Mouse (Mus musculus) lung, embryonic 16.5 days (tissue): ENCODE data around the gene Smpd3. TPM values are rescaled to one million over a fixed set of nuclear protein-coding genes. Genes with fewer than 3 reads are reported as not detected.
"Not testable (repeated sequence)": the region's sequence is repeated elsewhere in the genome, so short reads cannot be mapped to it uniquely, and the experiment has no call there.

Source experiments
- ATAC-seq: fragments of 200-750 bp; cut with Nextera tagmentation; 2 replicates; pipeline ENCODE4 v1.8.0; 2017; ENCODE audit warnings: low read depth, mild to moderate bottlenecking, moderate library complexity
- H3K27ac ChIP-seq: fragments of 300-500 bp; sonication (generic); 2 replicates; pipeline ENCODE4 v1.5.1; 2014; ENCODE audit warnings: mild to moderate bottlenecking, control low read depth, low read length
- H3K27me3 ChIP-seq: fragments of 300-500 bp; sonication (generic); 2 replicates; pipeline ENCODE4 v1.6.1; 2014; ENCODE audit warnings: low read depth, low read length, mixed read lengths; ENCODE audit not compliant: control insufficient read depth, insufficient read depth
- H3K36me3 ChIP-seq: fragments of 300-500 bp; sonication (generic); 2 replicates; pipeline ENCODE4 v1.6.1; 2014; ENCODE audit warnings: low read length; ENCODE audit not compliant: control insufficient read depth, insufficient read depth
- H3K4me1 ChIP-seq: fragments of 300-500 bp; sonication (generic); replicated peaks from 2 replicates; pipeline ENCODE4 v1.6.1; 2014; ENCODE audit warnings: low read length, mixed read lengths; ENCODE audit not compliant: control insufficient read depth, insufficient read depth
- H3K4me2 ChIP-seq: fragments of 300-500 bp; sonication (generic); 2 replicates; pipeline ENCODE4 v1.6.1; 2014; ENCODE audit warnings: low read depth, low read length, control low read depth
- H3K4me3 ChIP-seq: fragments of 300-500 bp; sonication (generic); 2 replicates; pipeline ENCODE4 v1.5.1; 2014; ENCODE audit warnings: mild to moderate bottlenecking, low read length, control low read depth
- H3K9ac ChIP-seq: fragments of 300-500 bp; sonication (generic); 2 replicates; pipeline ENCODE4 v1.6.1; 2014; ENCODE audit warnings: low read length, control low read depth
- H3K9me3 ChIP-seq: fragments of 300-500 bp; sonication (generic); 2 replicates; pipeline ENCODE4 v1.6.1; 2016; ENCODE audit warnings: low read length; ENCODE audit not compliant: control insufficient read depth
- WGBS: fragments of 180-500 bp; shearing (Covaris S2); extraction: QIAGEN DNeasy Blood & Tissue Kit; methylation state at CpG from one replicate; pipeline ENCODE4 v1.1.7; 2014; 5-methylcytosine and 5-hydroxymethylcytosine counted together
- polyA plus RNA-seq: library from polyadenylated mRNA; unstranded; fragments of >200 nt; fragmentation: Nextera tagmentation; extraction: Ambion mirVana; gene quantifications from 2 replicates; pipeline ENCODE4 v1.2.1, GENCODE M21; 2015

The Smpd3 gene
- polyA plus RNA-seq, 1 experiment from 2014 or later, result 2.6 TPM

DNA sequence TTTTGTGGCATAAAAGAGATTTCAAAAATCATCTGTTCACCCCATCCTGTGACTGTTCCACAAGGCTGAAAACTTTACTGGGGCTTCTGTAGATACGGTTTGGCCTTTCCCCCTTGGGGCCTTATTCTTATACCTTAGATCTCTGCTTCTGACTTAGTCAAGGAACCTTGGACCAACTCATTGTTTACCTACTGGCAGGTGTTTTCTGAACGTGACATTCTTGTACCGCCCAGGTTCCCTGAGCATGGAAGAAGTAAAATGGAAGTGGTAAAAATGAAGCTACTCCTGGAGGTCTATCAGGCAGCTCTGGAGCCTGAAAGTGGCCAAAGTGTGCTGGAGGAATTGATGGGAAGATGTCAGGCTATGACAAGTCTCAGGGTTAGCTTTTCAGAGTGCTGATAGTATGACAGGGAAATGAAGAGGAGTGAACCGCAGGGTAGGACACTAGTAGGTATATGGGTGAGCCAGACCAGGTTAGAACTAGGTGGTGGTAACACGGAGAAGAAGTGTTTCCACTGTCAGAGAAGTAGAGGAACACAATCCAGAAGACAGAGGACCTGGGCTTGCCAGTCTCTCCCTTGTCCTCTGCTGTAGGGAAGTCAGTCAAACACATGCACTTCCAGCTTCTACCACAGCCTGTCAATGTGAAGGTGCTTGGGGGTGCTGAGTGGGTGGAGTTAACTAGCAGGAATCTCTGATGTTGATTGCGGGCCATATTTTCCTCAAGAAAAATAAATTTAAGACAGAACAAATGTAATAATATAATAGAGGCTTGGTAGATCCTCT lies 22.2 kb downstream of the Smpd3 start:
- Histone ChIP-seq H3K36me3 (no peaks in the 10 kb centered on the region), H3K9ac (no peak overlapping the region), H3K4me3 (no peak overlapping the region), H3K4me1 (no peaks in the 10 kb centered on the region), H3K4me2 (no peak overlapping the region), H3K27me3 (no peaks in the 10 kb centered on the region), H3K9me3 (no peaks in the 10 kb centered on the region), H3K27ac (no peak overlapping the region)
- no peak for ATAC-seq
- WGBS, result 75% methylated on average over 6 of the region's 6 CpGs

DNA sequence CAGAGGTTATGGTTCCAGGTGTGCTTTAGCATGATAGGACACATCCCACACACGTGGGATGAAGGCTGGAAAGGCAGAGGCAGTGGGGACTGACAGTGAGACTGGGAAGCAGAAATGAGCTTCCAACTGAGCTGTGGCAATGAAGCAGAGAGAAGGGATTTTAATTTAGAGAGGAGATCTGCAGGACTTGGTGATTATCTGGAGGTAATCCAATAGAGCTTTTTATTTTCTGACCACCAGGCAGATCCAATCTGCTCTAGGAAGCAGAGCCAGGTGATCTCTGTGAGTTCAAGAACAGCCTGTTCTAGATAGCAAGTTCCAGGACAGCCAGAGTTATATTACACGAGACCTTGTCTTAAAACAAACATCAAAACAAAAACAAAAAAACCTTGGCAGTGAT lies 24.0 kb downstream of the Smpd3 start:
- H3K4me2 ChIP-seq, result no peak overlapping the region
- 41% methylated on average over 2 of the region's 2 CpGs for WGBS
- H3K4me3 ChIP-seq, result no peak overlapping the region
- no peak overlapping the region for H3K9ac ChIP-seq
- H3K4me1 ChIP-seq, result peaks cover 4% of the 10 kb centered on the region; the same call in 1 of the 2 replicates
- ATAC-seq, result no peak
- no peaks in the 10 kb centered on the region for H3K27me3 ChIP-seq
- no peaks in the 10 kb centered on the region for H3K9me3 ChIP-seq
- no peak overlapping the region for H3K27ac ChIP-seq
- H3K36me3 ChIP-seq, result no peaks in the 10 kb centered on the region

DNA sequence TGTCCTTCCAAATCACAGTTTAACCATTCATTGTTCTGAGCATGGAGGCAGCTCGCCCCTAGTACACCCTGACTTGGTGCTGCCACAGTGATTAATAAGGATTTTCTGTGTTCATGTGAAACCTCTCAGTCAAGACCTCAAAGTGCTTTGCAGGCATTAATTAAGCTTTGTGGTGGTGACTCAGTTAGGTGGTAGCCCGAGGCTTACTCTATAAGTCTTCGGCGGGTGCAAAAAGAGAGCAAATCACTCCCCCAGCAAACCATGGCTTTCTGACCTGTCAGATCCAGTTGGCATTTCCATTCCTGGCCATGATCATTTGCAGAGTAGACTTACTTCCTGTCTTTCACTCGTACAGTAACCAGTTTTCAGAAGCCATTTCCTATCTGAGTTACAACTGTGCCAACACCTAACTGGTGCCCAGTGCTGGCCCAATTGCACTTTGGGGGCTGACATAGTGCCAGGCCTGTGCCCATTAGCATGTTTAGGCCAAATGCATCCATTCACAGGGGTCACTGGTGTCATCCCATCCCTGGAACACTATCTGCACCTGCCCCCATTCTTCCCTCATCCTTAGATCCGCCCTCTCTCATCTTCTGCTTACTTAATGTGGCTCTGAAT lies 24.6 kb downstream of the Smpd3 start:
- Histone ChIP-seq H3K9ac (no peak overlapping the region), H3K4me1 (peaks cover 4% of the 10 kb centered on the region; the same call in 1 of the 2 replicates), H3K9me3 (no peaks in the 10 kb centered on the region), H3K36me3 (no peaks in the 10 kb centered on the region), H3K27ac (no peak overlapping the region), H3K4me2 (no peak overlapping the region), H3K27me3 (no peaks in the 10 kb centered on the region), H3K4me3 (no peak overlapping the region)
- no peak for ATAC-seq
- 84% methylated on average over 6 of the region's 6 CpGs for WGBS

DNA sequence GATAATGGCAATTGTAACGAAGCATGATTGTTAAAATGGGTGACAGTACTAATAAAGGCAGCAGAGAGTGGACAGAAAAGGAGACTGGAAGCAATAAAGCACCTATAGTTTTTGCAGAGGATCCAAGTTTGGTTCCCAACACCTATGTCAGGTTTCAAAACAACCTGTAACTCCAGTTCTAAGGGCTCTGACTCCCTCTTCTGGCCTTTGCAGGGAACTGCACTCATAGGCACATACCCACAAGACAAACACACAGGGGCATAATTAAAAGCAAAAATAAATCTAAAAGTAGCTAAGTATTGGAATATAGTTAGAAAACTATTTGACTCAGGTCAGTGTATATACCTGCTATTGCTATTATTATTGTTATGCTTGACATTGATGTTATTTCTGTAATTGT lies 25.8 kb downstream of the Smpd3 start:
- H3K9me3 ChIP-seq, result no peaks in the 10 kb centered on the region
- no peaks in the 10 kb centered on the region for H3K27me3 ChIP-seq
- H3K27ac ChIP-seq, result no peak overlapping the region
- H3K4me3 ChIP-seq, result no peak overlapping the region
- no peak overlapping the region for H3K4me2 ChIP-seq
- no peaks in the 10 kb centered on the region for H3K36me3 ChIP-seq
- H3K4me1 ChIP-seq, result peaks cover 7% of the 10 kb centered on the region
- H3K9ac ChIP-seq, result no peak overlapping the region
- 93% methylated on average over 1 of the region's 1 CpGs for WGBS
- ATAC-seq, result no peak

DNA sequence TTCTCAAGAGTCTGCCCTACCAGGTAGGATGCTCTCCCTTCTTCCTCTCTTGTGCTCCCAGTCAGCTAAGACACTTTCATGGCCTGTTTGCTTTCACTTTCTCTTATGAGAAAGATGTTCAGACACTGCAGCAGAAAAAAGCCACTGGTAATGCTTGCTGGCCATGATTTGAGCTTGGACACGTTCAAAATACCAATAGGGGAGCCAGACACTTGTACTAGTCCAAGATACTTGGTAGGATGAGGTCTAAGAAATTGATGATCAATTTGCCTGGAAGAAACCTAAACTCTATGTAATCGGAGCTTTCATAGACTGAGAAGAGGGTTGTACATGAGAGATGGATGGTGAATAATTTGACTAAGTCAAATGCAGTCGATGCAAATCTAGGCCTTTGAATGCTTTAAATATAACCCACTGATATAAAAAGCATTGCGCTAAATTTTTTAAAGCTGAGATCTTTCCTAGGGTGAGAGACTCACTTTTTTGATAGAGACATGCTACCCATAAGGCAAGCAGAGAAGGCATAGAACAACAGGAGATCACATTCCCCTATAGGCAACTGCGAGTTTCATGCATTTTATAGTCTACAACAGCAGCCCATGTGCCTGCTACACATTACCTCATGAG lies 27.6 kb downstream of the Smpd3 start:
- 85% methylated on average over 5 of the region's 5 CpGs for WGBS
- no peak for ATAC-seq

DNA sequence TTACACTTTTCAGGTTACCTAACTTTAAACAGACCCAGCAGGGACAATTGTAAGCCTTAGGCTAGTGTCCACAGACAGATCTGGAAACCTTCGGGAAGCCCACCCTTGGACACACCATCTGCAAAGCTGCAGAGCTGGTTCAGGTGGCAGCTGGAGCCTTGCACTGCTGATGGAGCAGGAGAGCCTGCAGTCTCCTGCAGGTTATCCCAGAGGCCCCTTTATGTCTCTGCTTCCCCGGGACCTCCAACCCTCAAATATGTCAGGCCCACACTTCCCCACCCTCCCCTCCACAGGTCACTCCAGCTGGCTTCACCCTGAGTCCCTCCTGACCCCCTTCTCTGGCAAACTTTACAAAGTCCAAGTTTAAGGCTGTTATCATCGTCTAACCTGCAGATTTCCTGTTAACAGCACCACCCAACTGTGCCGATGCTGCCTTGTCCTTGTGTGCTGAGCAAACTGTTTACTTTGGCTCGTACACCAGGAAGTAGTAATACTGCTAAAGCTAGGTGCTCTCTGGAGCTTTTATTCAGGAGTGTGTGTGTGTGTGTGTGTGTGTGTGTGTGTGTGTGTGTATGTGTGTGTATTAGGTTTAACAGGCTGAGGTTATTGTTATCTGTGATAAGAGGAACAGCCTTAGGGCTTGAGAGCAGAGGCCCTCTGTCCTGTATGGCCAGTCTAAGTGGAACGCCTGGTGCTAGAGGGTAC lies 29.6 kb downstream of the Smpd3 start:
- not testable (repeated sequence) for H3K36me3 ChIP-seq, H3K9ac ChIP-seq, H3K4me2 ChIP-seq, H3K4me1 ChIP-seq, H3K4me3 ChIP-seq, H3K27me3 ChIP-seq, H3K9me3 ChIP-seq
- ATAC-seq, result peak; percentile 96
- peak overlapping the region; percentile 89 for H3K27ac ChIP-seq
- 19% methylated on average over 6 of the region's 6 CpGs for WGBS

More for the DNA sequence above, 27.6 kb downstream of the Smpd3 start:
- Histone ChIP-seq H3K9me3 (no peaks in the 10 kb centered on the region), H3K4me3 (no peak overlapping the region), H3K27me3 (no peaks in the 10 kb centered on the region), H3K4me1 (peaks cover 7% of the 10 kb centered on the region), H3K27ac (no peak overlapping the region), H3K9ac (no peak overlapping the region), H3K4me2 (no peak overlapping the region), H3K36me3 (no peaks in the 10 kb centered on the region)

DNA sequence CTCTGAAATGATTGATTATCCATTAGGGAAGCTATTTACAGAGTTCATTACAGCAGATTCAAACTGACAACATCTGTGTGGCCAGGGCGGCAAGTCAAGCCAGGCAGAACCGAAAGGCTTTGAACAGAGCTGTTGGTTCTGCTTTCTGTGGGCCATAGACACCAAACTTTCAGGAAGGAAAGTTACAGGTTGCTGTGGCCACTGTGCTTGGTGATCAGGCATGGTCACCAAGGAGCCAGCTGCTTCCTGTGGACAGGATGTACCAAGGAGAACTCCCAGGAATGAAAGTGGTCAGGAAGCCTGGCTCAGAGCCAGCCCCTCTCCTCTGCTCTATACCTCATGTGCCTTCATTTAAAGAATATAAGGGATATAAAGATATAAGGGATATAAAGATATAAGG lies 30.2 kb downstream of the Smpd3 start:
- no peak overlapping the region for H3K4me3 ChIP-seq
- no peaks in the 10 kb centered on the region for H3K27me3 ChIP-seq
- WGBS, result 47% methylated on average over 2 of the region's 2 CpGs
- H3K27ac ChIP-seq, result peak overlapping the region; percentile 89
- H3K9ac ChIP-seq, result no peak overlapping the region
- H3K4me2 ChIP-seq, result no peak overlapping the region
- peaks cover 7% of the 10 kb centered on the region for H3K4me1 ChIP-seq
- ATAC-seq, result peak; percentile 42
- H3K36me3 ChIP-seq, result no peaks in the 10 kb centered on the region
- H3K9me3 ChIP-seq, result no peaks in the 10 kb centered on the region

DNA sequence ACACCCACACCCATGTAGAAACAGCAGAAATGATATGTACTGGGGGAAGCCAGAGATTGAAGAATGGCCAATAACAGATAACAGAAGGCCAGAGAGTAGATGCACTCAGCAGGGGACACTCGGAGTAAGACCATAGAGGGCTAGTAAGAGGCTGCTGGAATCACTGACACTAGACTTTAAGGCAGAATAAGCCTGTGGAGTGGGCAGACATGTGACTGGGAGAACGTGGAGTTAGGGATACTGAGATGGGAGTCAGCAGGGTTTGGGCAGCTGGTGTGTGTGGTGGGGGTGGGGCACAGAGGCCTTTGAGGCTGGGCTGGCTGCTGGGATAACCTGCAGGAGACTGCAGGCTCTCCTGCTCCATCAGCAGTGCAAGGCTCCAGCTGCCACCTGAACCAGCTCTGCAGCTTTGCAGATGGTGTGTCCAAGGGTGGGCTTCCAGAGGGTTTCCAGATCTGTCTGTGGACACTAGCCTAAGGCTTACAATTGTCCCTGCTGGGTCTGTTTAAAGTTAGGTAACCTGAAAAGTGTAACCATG lies 31.0 kb downstream of the Smpd3 start:
- WGBS, result 33% methylated on average over 2 of the region's 2 CpGs
- not testable (repeated sequence) for H3K27ac ChIP-seq

DNA sequence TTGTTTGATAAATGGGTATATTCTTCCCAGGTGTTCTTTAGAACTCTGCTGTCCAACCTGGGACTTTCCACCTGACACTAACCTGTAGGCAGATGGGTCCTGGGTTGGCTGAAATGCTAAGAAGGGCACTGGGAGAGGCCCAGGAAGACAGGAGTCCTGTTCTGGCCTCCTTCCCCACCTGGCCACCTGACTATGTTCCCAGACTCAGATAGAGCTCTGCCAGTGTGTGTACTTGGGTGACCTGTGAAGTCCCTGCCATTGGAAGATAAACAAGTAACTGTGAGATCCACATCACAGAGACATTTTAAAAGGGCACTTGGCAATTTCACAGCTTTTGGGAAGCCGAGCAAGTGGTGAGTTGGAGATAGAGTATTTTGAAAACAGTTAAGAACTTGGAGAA lies 31.7 kb downstream of the Smpd3 start:
- Histone ChIP-seq H3K27ac (no peak overlapping the region), H3K9ac (no peak overlapping the region), H3K4me1 (peaks cover 7% of the 10 kb centered on the region), H3K9me3 (no peaks in the 10 kb centered on the region), H3K36me3 (no peaks in the 10 kb centered on the region), H3K27me3 (no peaks in the 10 kb centered on the region), H3K4me2 (no peak overlapping the region), H3K4me3 (no peak overlapping the region)
- 61% methylated on average over 1 of the region's 1 CpGs for WGBS
- ATAC-seq, result no peak

More for the DNA sequence above, 31.0 kb downstream of the Smpd3 start:
- not testable (repeated sequence) for H3K4me1 ChIP-seq, H3K4me2 ChIP-seq, H3K9ac ChIP-seq, ATAC-seq, H3K4me3 ChIP-seq, H3K27me3 ChIP-seq, H3K9me3 ChIP-seq, H3K36me3 ChIP-seq
